Mouse (Mus musculus): Measurements from ENCODE around the gene Gm45717. TPM values are rescaled to one million over a fixed set of nuclear protein-coding genes. Genes with fewer than 3 reads are reported as not detected.
A peak's percentile ranks its signal among the peaks of the same experiment; 100 is the strongest.

The Gm45717 gene
- polyA plus RNA-seq, 2 experiments: not detected

DNA sequence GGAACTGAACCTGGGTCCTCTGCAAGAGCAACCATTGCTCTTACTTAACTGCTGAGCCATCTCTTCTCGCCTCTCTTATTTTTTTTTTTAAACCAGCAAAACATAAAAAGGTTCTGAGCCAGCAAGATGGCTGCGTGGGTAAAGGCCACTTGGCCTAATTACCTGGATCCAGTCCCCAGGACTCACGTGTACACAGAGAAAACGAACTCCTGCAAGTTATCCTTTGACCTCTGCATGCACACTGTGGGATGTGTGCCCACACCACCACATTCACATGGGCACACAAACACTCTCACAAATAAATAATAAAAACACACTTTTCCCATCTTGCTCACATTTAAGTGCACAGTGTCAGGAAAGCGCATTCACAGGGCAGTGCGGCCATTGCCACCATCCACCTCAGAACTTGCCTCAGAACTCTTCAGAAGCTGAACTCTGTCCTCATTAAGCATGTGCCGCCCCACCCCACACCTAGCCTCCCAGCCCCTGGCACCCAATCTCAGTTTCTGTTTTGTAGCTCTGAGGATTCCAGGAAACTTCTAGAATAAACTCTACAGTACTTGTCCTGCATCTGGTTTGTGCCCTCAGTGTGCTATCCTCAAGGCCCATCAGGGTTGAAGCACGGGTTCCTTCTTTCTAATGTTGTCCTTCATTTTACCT, 41.6 kb downstream of the Gm45717 start:
- TF ChIP-seq EP300 (IDR thresholded peaks at IDR 0.05; ENCODE audit: low read depth) (no peak), CTCF (IDR thresholded peaks at IDR 0.05; ENCODE audit: low read depth) (no peak)
- H3K4me1 ChIP-seq (replicated peaks; ENCODE audit: control insufficient read depth in 2 of 2, insufficient read depth in 2 of 2, low read length in 1 of 2): peaks cover 0 to 10% of the 10 kb centered on the region in 2 experiments; a peak in 2 of 4 replicates

DNA sequence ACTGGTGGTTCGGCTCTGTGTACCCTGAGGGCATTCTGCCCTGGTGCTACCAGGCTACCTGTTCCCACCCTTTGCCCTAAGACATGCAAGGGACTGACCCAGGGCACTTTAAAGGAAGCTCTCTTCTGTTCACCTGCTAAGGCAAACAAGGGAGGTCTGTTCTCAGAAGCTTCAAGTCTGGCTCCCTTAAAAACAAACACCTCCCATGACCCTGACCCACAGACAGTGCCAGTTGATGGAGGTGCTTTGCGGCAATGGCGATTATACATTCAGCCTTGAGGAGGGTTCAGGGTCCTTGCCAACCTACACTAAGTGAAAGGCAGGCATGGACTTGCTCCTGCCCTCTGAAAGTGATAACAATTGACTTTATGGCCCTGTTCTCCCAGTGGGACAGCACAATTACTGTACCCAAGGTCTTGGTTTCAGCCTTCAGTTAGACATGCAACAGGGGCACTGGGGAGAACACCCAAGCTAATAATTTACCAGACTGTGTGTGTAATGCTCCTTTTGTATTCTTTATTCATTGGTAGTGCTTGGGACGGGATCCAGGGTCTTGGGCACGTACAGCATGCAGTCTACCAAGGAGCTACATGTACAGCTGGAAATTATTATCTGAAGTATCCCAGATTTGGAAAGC, 42.8 kb downstream of the Gm45717 start:
- no peak overlapping the region for H3K4me2 ChIP-seq (ENCODE audit: low read depth)
- H3K27me3 ChIP-seq (ENCODE audit: control insufficient read depth, insufficient read depth, low read length): no peaks in the 10 kb centered on the region
- H3K4me3 ChIP-seq (ENCODE audit: insufficient read depth in 1 of 2, low read depth in 2 of 2, low read length in 2 of 2): no peak overlapping the region
- DNase-seq (ENCODE audit: low read depth in 3 of 3, low spot score in 3 of 3) (no peak), ATAC-seq (ENCODE audit: insufficient read depth) (no peak)
- H3K9me3 ChIP-seq (ENCODE audit: control insufficient read depth, low read length): no peaks in the 10 kb centered on the region
- H3K27ac ChIP-seq: no peak overlapping the region
- TF ChIP-seq CTCF (IDR thresholded peaks at IDR 0.05; ENCODE audit: low read depth) (no peak), EP300 (IDR thresholded peaks at IDR 0.05; ENCODE audit: low read depth) (no peak)
- H3K4me1 ChIP-seq (replicated peaks; ENCODE audit: control insufficient read depth in 2 of 2, insufficient read depth in 2 of 2, low read length in 1 of 2): peaks cover 0 to 12% of the 10 kb centered on the region in 2 experiments; a peak in 2 of 4 replicates
- 64% methylated on average over 5 of the region's 5 CpGs for WGBS (ENCODE audit: insufficient replicate concordance)
- H3K36me3 ChIP-seq (replicated peaks; ENCODE audit: control insufficient read depth, insufficient read depth, low read depth): no peaks in the 10 kb centered on the region
- no peak overlapping the region for H3K9ac ChIP-seq (replicated peaks)

More for the DNA sequence above, 41.6 kb downstream of the Gm45717 start:
- WGBS (ENCODE audit: insufficient replicate concordance): 65% methylated on average over 8 of the region's 8 CpGs
- H3K27ac ChIP-seq: no peak overlapping the region
- H3K4me3 ChIP-seq (ENCODE audit: insufficient read depth in 1 of 2, low read depth in 2 of 2, low read length in 2 of 2): no peak overlapping the region
- H3K9ac ChIP-seq (replicated peaks): no peak overlapping the region
- H3K36me3 ChIP-seq (replicated peaks; ENCODE audit: control insufficient read depth, insufficient read depth, low read depth): no peaks in the 10 kb centered on the region
- no peaks in the 10 kb centered on the region for H3K9me3 ChIP-seq (ENCODE audit: control insufficient read depth, low read length)
- H3K27me3 ChIP-seq (ENCODE audit: control insufficient read depth, insufficient read depth, low read length): no peaks in the 10 kb centered on the region
- no peak overlapping the region for H3K4me2 ChIP-seq (ENCODE audit: low read depth)
- DNase-seq (ENCODE audit: low read depth in 3 of 3, low spot score in 3 of 3): no peak
- no peak for ATAC-seq (ENCODE audit: insufficient read depth)

DNA sequence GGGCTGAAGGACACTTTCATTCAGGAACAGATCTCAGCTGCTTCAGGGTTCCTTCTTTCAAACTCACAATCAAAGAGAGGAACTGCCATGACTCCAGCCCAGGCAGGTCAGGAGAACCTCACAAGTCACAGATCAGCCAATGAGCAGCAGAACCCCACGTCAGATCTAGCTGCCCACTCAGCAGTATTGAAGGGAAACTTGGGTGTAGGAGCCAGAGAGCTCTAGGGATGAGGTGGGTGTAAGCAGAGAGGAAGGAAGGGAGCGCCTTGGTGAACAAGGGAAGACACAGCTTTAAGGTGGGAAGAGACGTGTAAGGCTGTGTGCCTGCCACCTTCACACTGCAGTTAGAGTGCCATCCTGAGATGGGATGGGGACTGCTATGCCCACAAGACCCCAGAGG, 43.4 kb downstream of the Gm45717 start:
- Histone ChIP-seq H3K27ac (no peak overlapping the region), H3K9me3 (ENCODE audit: control insufficient read depth, low read length) (no peaks in the 10 kb centered on the region), H3K4me3 (ENCODE audit: insufficient read depth in 1 of 2, low read depth in 2 of 2, low read length in 2 of 2) (no peak overlapping the region), H3K36me3 (replicated peaks; ENCODE audit: control insufficient read depth, insufficient read depth, low read depth) (no peaks in the 10 kb centered on the region), H3K9ac (replicated peaks) (no peak overlapping the region), H3K4me1 (replicated peaks; ENCODE audit: control insufficient read depth in 2 of 2, insufficient read depth in 2 of 2, low read length in 1 of 2) (peaks cover 0 to 12% of the 10 kb centered on the region in 2 experiments; a peak in 2 of 4 replicates), H3K27me3 (ENCODE audit: control insufficient read depth, insufficient read depth, low read length) (no peaks in the 10 kb centered on the region), H3K4me2 (ENCODE audit: low read depth) (no peak overlapping the region)
- DNase-seq (ENCODE audit: low read depth in 3 of 3, low spot score in 3 of 3) (no peak), ATAC-seq (ENCODE audit: insufficient read depth) (no peak)
- TF ChIP-seq CTCF (IDR thresholded peaks at IDR 0.05; ENCODE audit: low read depth): no peak
- TF ChIP-seq EP300 (IDR thresholded peaks at IDR 0.05; ENCODE audit: low read depth): no peak
- WGBS (ENCODE audit: insufficient replicate concordance): 42% methylated on average over 3 of the region's 3 CpGs

DNA sequence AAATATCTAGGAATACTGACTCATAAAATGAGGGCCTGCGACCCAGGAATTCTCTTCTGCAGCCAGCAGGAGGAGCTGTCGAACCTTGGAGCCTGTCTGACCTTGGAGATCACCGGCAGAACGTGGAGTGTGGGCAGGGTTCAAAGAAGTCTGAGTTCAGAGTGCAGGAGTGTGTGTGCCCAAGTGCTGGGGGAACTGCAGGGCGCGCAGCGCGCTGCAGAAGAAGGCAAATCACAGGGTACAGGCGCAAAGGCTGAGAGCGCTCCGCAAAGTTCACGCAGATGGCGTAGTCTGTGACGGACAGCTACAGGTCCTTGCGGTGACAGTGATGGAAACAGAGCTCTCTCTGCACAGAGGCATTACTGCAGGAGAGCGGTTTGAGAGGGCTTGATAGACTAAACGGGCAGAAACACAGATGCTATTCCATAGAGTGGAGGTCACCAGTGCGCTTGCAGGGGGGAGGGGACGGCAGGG, 47.1 kb downstream of the Gm45717 start:
- TF ChIP-seq CTCF (IDR thresholded peaks at IDR 0.05; ENCODE audit: low read depth) (peak; percentile 88), EP300 (IDR thresholded peaks at IDR 0.05; ENCODE audit: low read depth) (no peak)
- Histone ChIP-seq H3K4me3 (ENCODE audit: insufficient read depth in 1 of 2, low read depth in 2 of 2, low read length in 2 of 2) (peak overlapping the region; percentile 16 to 34; a peak in 3 of 4 replicates), H3K27ac (no peak overlapping the region), H3K9ac (replicated peaks) (no peak overlapping the region; the same call in 1 of the 2 replicates), H3K4me2 (ENCODE audit: low read depth) (peak overlapping the region; percentile 64), H3K27me3 (ENCODE audit: control insufficient read depth, insufficient read depth, low read length) (no peaks in the 10 kb centered on the region), H3K9me3 (ENCODE audit: control insufficient read depth, low read length) (no peaks in the 10 kb centered on the region), H3K4me1 (replicated peaks; ENCODE audit: control insufficient read depth in 2 of 2, insufficient read depth in 2 of 2, low read length in 1 of 2) (peaks cover 0 to 10% of the 10 kb centered on the region in 2 experiments; a peak in 2 of 4 replicates), H3K36me3 (replicated peaks; ENCODE audit: control insufficient read depth, insufficient read depth, low read depth) (no peaks in the 10 kb centered on the region)
- DNase-seq (ENCODE audit: low read depth in 3 of 3, low spot score in 3 of 3) (peak; percentile 36 to 56 (median 42)), ATAC-seq (ENCODE audit: insufficient read depth) (peak; percentile 52)
- 3% methylated on average over 19 of the region's 19 CpGs for WGBS (ENCODE audit: insufficient replicate concordance)

DNA sequence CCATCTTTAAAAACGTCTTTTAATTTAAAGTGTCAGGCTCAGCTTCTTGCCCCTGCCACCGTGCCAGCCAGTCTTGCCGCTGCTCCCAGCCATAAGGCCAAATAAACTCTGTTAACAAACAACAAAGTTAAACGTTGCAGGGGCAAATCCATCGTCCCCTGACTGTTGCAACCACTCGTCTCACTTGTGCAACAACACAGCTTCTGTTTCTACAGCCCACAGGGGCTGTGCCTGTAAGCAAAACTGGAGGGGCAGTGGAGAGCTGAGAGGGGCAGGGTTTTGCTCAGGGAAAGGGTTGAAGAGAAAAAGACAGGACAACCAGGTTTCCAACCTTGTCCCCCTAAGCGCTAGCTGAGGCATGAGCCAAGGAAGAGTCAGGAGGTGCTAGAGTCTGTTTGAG, 47.6 kb downstream of the Gm45717 start:
- WGBS (ENCODE audit: insufficient replicate concordance): 33% methylated on average over 7 of the region's 7 CpGs
- Histone ChIP-seq H3K36me3 (replicated peaks; ENCODE audit: control insufficient read depth, insufficient read depth, low read depth) (no peaks in the 10 kb centered on the region), H3K4me1 (replicated peaks; ENCODE audit: control insufficient read depth in 2 of 2, insufficient read depth in 2 of 2, low read length in 1 of 2) (peaks cover 0 to 10% of the 10 kb centered on the region in 2 experiments; a peak in 2 of 4 replicates), H3K27me3 (ENCODE audit: control insufficient read depth, insufficient read depth, low read length) (no peaks in the 10 kb centered on the region), H3K27ac (no peak overlapping the region; the same call in 1 of the 2 replicates), H3K4me2 (ENCODE audit: low read depth) (peak overlapping the region; percentile 64), H3K9ac (replicated peaks) (no peak overlapping the region), H3K4me3 (ENCODE audit: insufficient read depth in 1 of 2, low read depth in 2 of 2, low read length in 2 of 2) (no peak overlapping the region), H3K9me3 (ENCODE audit: control insufficient read depth, low read length) (no peaks in the 10 kb centered on the region)
- TF ChIP-seq EP300 (IDR thresholded peaks at IDR 0.05; ENCODE audit: low read depth) (no peak), CTCF (IDR thresholded peaks at IDR 0.05; ENCODE audit: low read depth) (no peak)
- DNase-seq (ENCODE audit: low read depth in 3 of 3, low spot score in 3 of 3) (no peak), ATAC-seq (ENCODE audit: insufficient read depth) (peak; percentile 11; the same call in 1 of the 2 replicates)

Data from liver, embryonic 14.5 days (tissue).